Mouse (Mus musculus) left cerebral cortex, postnatal 25 days (tissue): ENCODE measurements around the gene Smco3. TPM values are rescaled to one million over a fixed set of nuclear protein-coding genes. Genes with fewer than 3 reads are reported as not detected.
A peak's percentile ranks its signal among the peaks of the same experiment; 100 is the strongest.
"Not testable (repeated sequence)": the region's sequence is repeated elsewhere in the genome, so short reads cannot be mapped to it uniquely, and the experiment has no call there.

Experiments
- DNase-seq, 2 experiments: peaks; one replicate each; pipeline ENCODE4 v3.0.0; 2022; ENCODE audit warnings: low spot score in 2 of 2, mixed read lengths in 1 of 2
- intact Hi-C: fragments of 180-260 bp; cut with DNase I; formaldehyde crosslinking; loops from one replicate; pipeline ENCODE4 v1.15.1; 2025
- total RNA-seq, 2 experiments: library from RNA; stranded (reverse); gene quantifications; 2 replicates each; pipeline ENCODE4 v1.2.3; 2021

Gene Smco3
- total RNA-seq, 2 experiments from 2014 or later = 4.4 to 5.0 TPM

DNA sequence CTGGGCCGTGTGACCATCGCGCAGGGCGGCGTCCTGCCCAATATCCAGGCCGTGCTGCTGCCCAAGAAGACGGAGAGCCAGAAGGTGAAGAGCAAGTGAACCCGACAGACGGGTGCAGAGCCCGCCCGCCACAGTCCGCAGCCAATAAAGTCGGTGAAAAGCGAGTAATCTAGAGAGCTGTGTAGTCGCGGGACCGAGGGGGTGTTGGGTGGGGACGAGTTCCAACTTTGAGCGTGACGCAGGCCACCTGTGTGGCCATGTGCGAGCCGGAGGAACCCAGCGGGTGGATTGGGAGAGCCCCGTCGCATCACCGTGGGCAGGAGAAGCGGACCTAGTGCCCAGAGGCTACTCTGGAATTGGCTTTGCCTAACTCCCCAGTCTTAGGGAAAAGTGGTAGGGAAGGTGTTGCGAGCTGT lies 26.6 kb downstream of the Smco3 start:
- intact Hi-C loops = loop anchor here (10.0 kb wide), 1 partner anchor 274 kb away; no protein-coding TSS in a partner anchor
- DNase-seq = peak; percentile 45 to 66

DNA sequence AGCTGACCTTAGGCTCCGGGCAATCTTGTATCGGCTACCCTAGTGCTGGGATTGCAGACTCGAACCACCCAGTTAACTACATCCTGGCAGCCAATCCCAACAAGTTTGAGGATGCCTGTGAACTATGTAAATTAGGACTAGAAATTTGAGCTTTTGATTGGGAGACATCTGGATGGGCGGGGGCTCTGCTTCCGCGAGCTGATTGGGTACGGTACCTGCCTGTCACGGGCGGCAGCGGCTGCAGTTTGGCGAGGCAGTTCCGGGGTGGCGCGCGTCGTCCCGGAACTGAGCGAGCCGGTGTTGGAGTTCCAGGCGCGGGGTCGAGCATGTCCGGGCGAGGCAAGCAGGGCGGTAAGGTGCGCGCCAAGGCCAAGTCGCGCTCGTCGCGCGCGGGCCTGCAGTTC lies 27.2 kb downstream of the Smco3 start, which contains the start of gene H2afj:
H2afj (plus strand) TSS at position 231 of the 404 bp plus-strand sequence.
- intact Hi-C loops = loop anchor here (10.0 kb wide), 1 partner anchor 273 kb away; no protein-coding TSS in a partner anchor
- peak; percentile 98 to 99 for DNase-seq

GRCm38 (mm10) chr6:136807395-136808013 lies 27.7 kb downstream of the Smco3 start:
- intact Hi-C loops = loop anchor here (10.0 kb wide), 1 partner anchor 273 kb away; no protein-coding TSS in a partner anchor
- no peak for DNase-seq

GRCm38 (mm10) chr6:136806819-136807218 lies 28.4 kb downstream of the Smco3 start:
- DNase-seq = no peak
- intact Hi-C loops = loop anchor here (10.0 kb wide), 1 partner anchor 272 kb away; no protein-coding TSS in a partner anchor

DNA sequence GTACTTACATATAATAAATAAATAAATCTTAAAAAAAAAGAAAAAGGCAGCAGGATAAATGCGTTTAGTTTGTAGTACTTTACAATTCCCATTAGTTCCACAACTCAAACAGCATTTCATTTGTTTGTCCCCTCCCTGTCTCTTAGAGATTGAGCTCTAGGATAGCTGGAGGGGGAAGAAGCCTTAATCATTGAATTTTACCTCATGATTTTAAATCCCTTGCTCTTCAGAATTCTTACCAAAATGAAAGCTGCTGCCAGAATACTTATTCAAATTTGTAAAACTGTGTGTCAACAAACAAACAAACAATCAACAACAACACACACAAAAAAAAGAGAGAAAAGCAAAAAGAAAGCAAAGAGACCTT lies 29.9 kb downstream of the Smco3 start:
- intact Hi-C loops = loop anchor here (10.0 kb wide), 1 partner anchor 271 kb away; no protein-coding TSS in a partner anchor
- no peak for DNase-seq

- DNase-seq = no peak
- intact Hi-C loops = loop anchor here (1.0 to 10.0 kb wide), 2 partner anchors 22 to 270 kb away; partner anchors contain the start of gene BC049715
Observed at GRCm38 (mm10) chr6:136804705-136805408, 30.4 kb downstream of the Smco3 start.

GRCm38 (mm10) chr6:136803739-136804633 lies 31.3 kb downstream of the Smco3 start, which contains the start of gene Hist4h4:
TSS of gene Hist4h4 (minus strand) at chr6:136804415.
- intact Hi-C loops = loop anchor here (1.0 to 10.0 kb wide), 2 partner anchors 23 to 269 kb away; partner anchors contain the start of gene BC049715
- DNase-seq = peak; percentile 96 to 98

DNA sequence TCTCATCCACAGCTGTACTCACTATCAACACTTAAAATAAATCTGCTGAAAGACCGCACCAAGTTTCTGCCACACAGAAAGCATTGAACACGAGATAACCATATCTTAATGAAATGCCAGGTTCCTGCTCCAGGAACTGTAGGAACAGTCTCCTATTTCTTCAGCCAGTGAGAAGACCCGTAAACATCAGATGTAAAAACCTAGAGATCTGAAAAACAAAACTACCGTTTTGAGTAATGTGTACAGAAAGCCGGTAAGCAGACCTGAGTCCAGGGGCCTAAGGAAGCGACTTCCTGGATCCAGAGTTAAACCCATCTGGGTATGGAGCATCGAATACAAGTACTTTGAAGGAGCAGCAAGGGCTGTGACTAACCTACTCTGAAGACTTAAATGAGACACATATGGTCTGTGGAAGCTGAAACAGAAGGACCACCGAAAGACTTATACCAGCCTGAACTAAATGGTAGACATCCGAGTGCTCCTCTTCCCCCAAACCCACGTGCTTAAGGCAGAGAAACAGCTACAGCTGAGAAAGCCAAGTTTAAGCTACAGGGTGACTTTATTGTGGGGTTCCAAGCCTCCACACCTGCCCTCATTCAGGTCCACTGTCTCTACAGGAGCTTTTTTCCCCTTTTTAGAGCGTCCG lies 32.0 kb downstream of the Smco3 start:
- no peak for DNase-seq
- intact Hi-C loops = loop anchor here (10.0 kb wide), 1 partner anchor 268 kb away; no protein-coding TSS in a partner anchor

DNA sequence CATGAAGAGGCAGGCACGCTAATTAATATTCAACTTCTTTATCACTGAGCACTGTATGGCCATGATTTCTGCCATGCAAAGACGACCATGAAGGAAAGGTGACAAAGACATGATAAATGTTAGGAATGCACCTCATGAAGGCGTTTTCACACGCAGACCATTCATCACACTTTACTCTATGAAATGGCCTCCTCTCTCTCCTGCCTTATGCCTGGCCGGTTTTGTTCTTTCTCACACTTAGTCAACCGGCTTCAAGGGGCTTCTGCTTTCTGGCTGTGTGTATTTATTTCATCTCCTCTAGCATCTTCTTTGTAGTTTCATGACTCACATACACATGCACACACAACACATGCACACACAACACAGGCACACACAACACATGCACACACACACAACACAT lies 34.0 kb downstream of the Smco3 start:
- intact Hi-C loops = loop anchor here (10.0 kb wide), 1 partner anchor 266 kb away; no protein-coding TSS in a partner anchor
- DNase-seq = no peak

DNA sequence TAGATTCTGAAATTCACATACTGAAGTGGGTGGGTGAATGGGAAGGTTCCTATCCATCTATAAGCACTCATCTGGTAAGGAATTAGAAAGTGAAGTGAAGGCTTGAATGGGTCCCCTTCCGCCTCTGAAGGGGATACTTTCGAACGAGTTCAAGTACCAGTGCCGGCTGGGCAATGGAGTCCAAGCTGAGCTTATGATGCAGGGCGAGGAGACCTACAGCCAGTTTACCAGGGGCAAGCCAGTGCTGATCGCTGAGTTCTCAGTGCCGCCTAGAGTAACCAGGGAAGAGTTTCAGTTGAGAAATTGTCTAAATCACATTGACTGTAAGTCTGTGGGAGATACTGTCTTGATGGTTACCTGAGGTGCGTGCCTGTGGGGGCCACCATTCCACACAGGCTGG lies 34.5 kb downstream of the Smco3 start:
- DNase-seq = no peak
- intact Hi-C loops = loop anchor here (10.0 kb wide), 1 partner anchor 266 kb away; no protein-coding TSS in a partner anchor

GRCm38 (mm10) chr6:136797874-136798693 lies 37.2 kb downstream of the Smco3 start:
- intact Hi-C loops, DNase-seq: not testable (repeated sequence)

DNA sequence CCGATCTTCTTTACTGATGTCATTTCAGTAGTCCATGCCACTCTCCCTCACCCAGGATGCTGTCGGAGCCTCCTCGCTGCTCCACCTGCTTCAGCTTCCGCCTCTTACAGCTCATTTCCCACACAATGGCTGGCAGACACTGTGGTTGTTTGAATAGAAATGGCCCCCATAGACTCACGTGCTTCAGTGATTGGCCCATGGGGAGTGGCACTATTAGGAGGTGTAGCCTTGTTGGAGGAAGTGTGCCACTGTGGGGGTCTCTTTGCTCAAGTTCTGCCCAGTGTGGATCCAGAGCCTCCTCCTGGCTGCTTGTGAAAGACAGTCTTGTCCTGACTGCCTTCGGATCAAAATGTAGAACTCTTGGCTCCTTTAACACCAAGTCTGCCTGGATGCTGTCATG lies 39.4 kb downstream of the Smco3 start:
- intact Hi-C loops = no loop called here
- no peak for DNase-seq

DNA sequence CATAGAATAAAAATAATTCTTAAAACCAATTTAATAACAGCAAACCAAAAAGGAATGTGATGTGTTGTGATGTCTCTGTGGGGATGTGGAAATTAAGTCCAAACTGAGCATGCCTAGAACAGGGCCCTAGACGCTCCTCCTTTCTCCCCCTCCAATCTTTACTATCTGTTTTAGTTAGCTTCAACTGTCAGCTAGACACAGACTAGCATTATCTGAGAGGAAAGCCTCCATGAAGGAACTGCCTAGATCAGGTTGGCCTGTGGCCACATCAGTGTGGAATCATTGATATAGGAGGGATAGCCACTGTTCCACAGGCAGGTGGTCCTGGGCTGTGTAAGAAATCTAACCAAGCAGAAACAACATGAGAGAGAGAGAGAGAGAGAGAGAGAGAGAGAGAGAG lies 40.1 kb downstream of the Smco3 start:
- intact Hi-C loops = no loop called here
- no peak for DNase-seq

DNA sequence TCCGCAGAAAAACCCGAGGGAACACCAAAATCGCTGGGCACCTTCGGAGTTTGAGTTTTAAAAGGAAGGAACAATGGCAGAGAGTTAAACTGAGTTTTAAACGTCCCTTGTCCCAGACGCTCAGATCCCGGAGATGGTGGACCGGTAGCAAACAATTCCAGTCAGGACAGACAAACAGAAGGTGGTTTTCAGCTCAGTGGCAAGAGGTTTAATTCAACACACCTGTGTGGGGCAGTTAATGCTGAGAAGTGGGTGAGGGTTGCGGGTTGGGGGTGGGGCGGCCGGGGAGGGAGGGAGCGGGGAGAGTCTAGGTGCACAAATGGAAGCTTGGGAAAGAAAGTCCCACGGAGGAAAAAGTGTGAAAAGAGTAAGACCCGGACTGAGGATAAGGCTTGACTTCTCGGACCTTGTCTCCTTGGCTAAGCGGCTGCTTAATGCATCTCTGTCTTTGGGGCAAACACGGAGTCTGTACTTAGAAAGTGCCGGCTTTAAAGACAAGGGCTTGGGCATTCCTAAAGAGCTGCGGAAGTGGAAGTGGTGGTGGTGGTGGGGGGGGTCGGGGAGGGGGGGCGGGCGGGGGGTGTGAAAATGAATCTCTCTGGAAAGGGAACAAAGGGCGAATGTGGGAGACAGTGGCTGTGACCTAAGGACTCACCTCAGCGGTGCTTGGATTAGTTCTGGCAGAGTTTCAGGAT lies 41.3 kb downstream of the Smco3 start:
- intact Hi-C loops = no loop called here
- DNase-seq = no peak

- intact Hi-C loops = no loop called here
- DNase-seq = no peak
Observed at GRCm38 (mm10) chr6:136792884-136793758, 42.1 kb downstream of the Smco3 start.

GRCm38 (mm10) chr6:136789391-136789971 lies 45.8 kb downstream of the Smco3 start:
- intact Hi-C loops = no loop called here
- DNase-seq = no peak
